Mouse (Mus musculus) ES-Bruce4 (cell line): Measurements from ENCODE around the gene Peak1.

Source experiments
- CTCF ChIP-seq: IDR thresholded peaks from one replicate; pipeline ENCODE4 v1.8.1; 2011; ENCODE audit warnings: low read depth, low read length
- POLR2A ChIP-seq: IDR thresholded peaks from one replicate; pipeline ENCODE4 v1.8.1; 2011; ENCODE audit warnings: low read length; ENCODE audit not compliant: insufficient read depth

DNA sequence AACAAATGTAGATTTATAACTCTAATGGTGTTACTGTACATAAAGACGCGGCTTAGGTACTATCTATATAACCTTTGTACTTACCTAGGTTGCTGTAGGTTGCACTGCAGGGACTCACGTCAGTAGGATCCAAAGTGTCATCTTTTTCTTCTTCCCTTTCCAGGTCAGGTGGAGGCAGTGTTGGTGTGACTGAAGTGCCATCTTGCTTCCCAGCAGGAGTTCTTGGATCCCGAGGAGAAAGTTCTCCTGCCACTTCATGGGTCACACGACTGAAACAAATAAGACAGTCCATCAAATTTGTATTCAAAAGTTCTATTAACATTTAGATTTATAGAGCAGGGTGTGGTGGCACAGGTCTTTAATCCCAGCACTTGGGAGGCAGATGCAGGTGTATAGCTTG lies 176.8 kb downstream of the Peak1 start:
- no peak for TF ChIP-seq CTCF
- TF ChIP-seq POLR2A = no peak
